Mouse (Mus musculus) thymus, adult 2 months (tissue): ENCODE measurements around the gene Arpc4. TPM values are rescaled to one million over a fixed set of nuclear protein-coding genes. Genes with fewer than 3 reads are reported as not detected.

ENCODE experiments used
- DNase-seq: peaks from one replicate; pipeline ENCODE4 v3.0.0; 2021
- H3K27ac ChIP-seq: fragments of 200-500 bp; 2 replicates; pipeline ENCODE4 v1.5.1; 2012; ENCODE audit warnings: low read length, control low read depth; ENCODE audit not compliant: control insufficient read depth, insufficient read depth
- H3K27me3 ChIP-seq: fragments of 200-500 bp; 2 replicates; pipeline ENCODE4 v1.6.1; 2012; ENCODE audit warnings: mild to moderate bottlenecking, low read length, moderate library complexity, mixed read lengths; ENCODE audit not compliant: control insufficient read depth, insufficient read depth
- H3K36me3 ChIP-seq: fragments of 200-500 bp; 2 replicates; pipeline ENCODE4 v1.6.1; 2012; ENCODE audit warnings: mild to moderate bottlenecking, low read length, moderate library complexity; ENCODE audit not compliant: control insufficient read depth, insufficient read depth
- H3K4me1 ChIP-seq: fragments of 200-500 bp; replicated peaks from 2 replicates; pipeline ENCODE4 v1.6.1; 2012; ENCODE audit warnings: low read length; ENCODE audit not compliant: control insufficient read depth, insufficient read depth
- H3K4me3 ChIP-seq: fragments of 200-500 bp; 2 replicates; pipeline ENCODE4 v1.5.1; 2012; ENCODE audit warnings: mild to moderate bottlenecking, low read length, control low read depth, moderate library complexity; ENCODE audit not compliant: control insufficient read depth, insufficient read depth
- CTCF ChIP-seq: fragments of 200-500 bp; IDR thresholded peaks from 2 replicates; pipeline ENCODE4 v1.5.1; 2012; ENCODE audit warnings: mild to moderate bottlenecking, control low read depth, low read length, moderate library complexity, borderline replicate concordance; ENCODE audit not compliant: control insufficient read depth, poor library complexity, insufficient read depth; ENCODE audit errors: extremely low read depth
- POLR2A ChIP-seq: fragments of 200-500 bp; IDR thresholded peaks from 2 replicates; pipeline ENCODE4 v1.6.1; 2012; ENCODE audit warnings: mild to moderate bottlenecking, low read length, control low read depth, moderate library complexity; ENCODE audit not compliant: control insufficient read depth, poor library complexity, insufficient read depth; ENCODE audit errors: extremely low read depth
- WGBS: fragments of 180-500 bp; shearing (Covaris S2); methylation state at CpG from one replicate; pipeline ENCODE4 v1.1.7; 2018; 5-methylcytosine and 5-hydroxymethylcytosine counted together
- polyA plus RNA-seq: library from polyadenylated mRNA; depleted of rRNA; stranded (reverse); fragments of >200 nt; gene quantifications from 2 replicates; pipeline ENCODE4 v1.2.3, GENCODE M21; 2012

Gene Arpc4
- polyA plus RNA-seq, 1 experiment = 118 TPM

- DNase-seq = no peak
- no peaks in the 10 kb centered on the region; the same call in 1 of the 2 replicates for H3K4me1 ChIP-seq
- H3K36me3 ChIP-seq = peaks cover 10% of the 10 kb centered on the region
- WGBS = over 99% methylated on average over 6 of the region's 6 CpGs
- TF ChIP-seq POLR2A = no peak
- H3K4me3 ChIP-seq = no peak overlapping the region
- no peaks in the 10 kb centered on the region for H3K27me3 ChIP-seq
- H3K27ac ChIP-seq = no peak overlapping the region
Observed at GRCm38 (mm10) chr6:113395501-113395900, 17.6 kb downstream of the Arpc4 start.

- TF ChIP-seq CTCF (no peak), POLR2A (no peak)
- H3K27ac ChIP-seq = no peak overlapping the region
- 97% methylated on average over 10 of the region's 10 CpGs for WGBS
- no peak overlapping the region for H3K4me3 ChIP-seq
- peaks cover 6% of the 10 kb centered on the region for H3K36me3 ChIP-seq
- H3K27me3 ChIP-seq = no peaks in the 10 kb centered on the region
- no peak for DNase-seq
- H3K4me1 ChIP-seq = no peaks in the 10 kb centered on the region; the same call in 1 of the 2 replicates
Observed at GRCm38 (mm10) chr6:113396270-113397030, 18.5 kb downstream of the Arpc4 start.

- no peak for DNase-seq
- Histone ChIP-seq H3K36me3 (peaks cover 6% of the 10 kb centered on the region), H3K4me3 (no peak overlapping the region), H3K27me3 (no peaks in the 10 kb centered on the region), H3K4me1 (no peaks in the 10 kb centered on the region), H3K27ac (no peak overlapping the region)
- WGBS = 95% methylated on average over 13 of the region's 13 CpGs
- TF ChIP-seq CTCF = no peak
- TF ChIP-seq POLR2A = no peak
Observed at GRCm38 (mm10) chr6:113402094-113402493, 24.2 kb downstream of the Arpc4 start.

GRCm38 (mm10) chr6:113404649-113405448 lies 26.9 kb downstream of the Arpc4 start:
- no peak overlapping the region for H3K27ac ChIP-seq
- DNase-seq = no peak
- H3K4me3 ChIP-seq = no peak overlapping the region
- no peak for TF ChIP-seq CTCF
- TF ChIP-seq POLR2A = no peak
- WGBS = 92% methylated on average over 12 of the region's 12 CpGs
- no peaks in the 10 kb centered on the region for H3K27me3 ChIP-seq
- 0 out of 2 replicates have a peak, but pooled peaks cover 6% of the 10 kb centered on the region for H3K36me3 ChIP-seq
- H3K4me1 ChIP-seq = no peaks in the 10 kb centered on the region

GRCm38 (mm10) chr6:113405483-113405882 lies 27.6 kb downstream of the Arpc4 start:
- no peak for DNase-seq
- no peaks in the 10 kb centered on the region for H3K4me1 ChIP-seq
- no peak overlapping the region for H3K27ac ChIP-seq
- H3K36me3 ChIP-seq = 0 out of 2 replicates have a peak, but pooled peaks cover 6% of the 10 kb centered on the region
- TF ChIP-seq CTCF (no peak), POLR2A (no peak)
- H3K27me3 ChIP-seq = no peaks in the 10 kb centered on the region
- 95% methylated on average over 6 of the region's 6 CpGs for WGBS
- H3K4me3 ChIP-seq = no peak overlapping the region

- TF ChIP-seq CTCF = no peak
- TF ChIP-seq POLR2A = no peak
- H3K36me3 ChIP-seq = 0 out of 2 replicates have a peak, but pooled peaks cover 4% of the 10 kb centered on the region
- peak; percentile 23 for DNase-seq
- no peak overlapping the region for H3K4me3 ChIP-seq
- WGBS = 90% methylated on average over 9 of the region's 9 CpGs
- H3K27me3 ChIP-seq = no peaks in the 10 kb centered on the region
- H3K4me1 ChIP-seq = no peaks in the 10 kb centered on the region
- no peak overlapping the region for H3K27ac ChIP-seq
Observed at GRCm38 (mm10) chr6:113406683-113407082, 28.8 kb downstream of the Arpc4 start.
